Mouse (Mus musculus) olfactory bulb, adult 2 months (tissue): ENCODE measurements around the gene Pmfbp1. TPM values are rescaled to one million over a fixed set of nuclear protein-coding genes. Genes with fewer than 3 reads are reported as not detected.

Experiments
- H3K27ac ChIP-seq: fragments of 200-500 bp; 2 replicates; pipeline ENCODE4 v1.5.1; 2012; ENCODE audit warnings: low read depth, low read length; ENCODE audit not compliant: insufficient read depth
- H3K4me1 ChIP-seq: fragments of 200-500 bp; 2 replicates; pipeline ENCODE4 v1.6.1; 2012; ENCODE audit warnings: low read length; ENCODE audit not compliant: control insufficient read depth, insufficient read depth
- H3K4me3 ChIP-seq: fragments of 200-500 bp; 2 replicates; pipeline ENCODE4 v1.5.1; 2012; ENCODE audit warnings: mild to moderate bottlenecking, low read depth, low read length, moderate library complexity; ENCODE audit not compliant: insufficient read depth
- CTCF ChIP-seq: fragments of 200-500 bp; IDR thresholded peaks from 2 replicates; pipeline ENCODE4 v1.5.1; 2012; ENCODE audit warnings: low read depth, mild to moderate bottlenecking, low read length, moderate library complexity; ENCODE audit not compliant: insufficient read depth
- POLR2A ChIP-seq: fragments of 200-500 bp; IDR thresholded peaks from 2 replicates; pipeline ENCODE4 v1.6.1; 2012; ENCODE audit warnings: mild to moderate bottlenecking, low read depth, low read length, moderate library complexity; ENCODE audit not compliant: insufficient read depth
- WGBS: fragments of 180-500 bp; shearing (Covaris S2); methylation state at CpG from one replicate; pipeline ENCODE4 v1.1.7; 2018; 5-methylcytosine and 5-hydroxymethylcytosine counted together
- polyA plus RNA-seq: library from polyadenylated mRNA; stranded (reverse); fragments of >200 nt; gene quantifications from 2 replicates; pipeline ENCODE4 v1.2.4, GENCODE M21; 2012; ENCODE audit warnings: low replicate concordance; ENCODE audit not compliant: missing spikeins, insufficient read depth, insufficient read length

Pmfbp1 gene
- polyA plus RNA-seq, 1 experiment, result not detected

- 87% methylated on average over 11 of the region's 11 CpGs for WGBS
- H3K4me3 ChIP-seq, result no peak overlapping the region
- H3K27ac ChIP-seq, result no peak overlapping the region
- no peaks in the 10 kb centered on the region for H3K4me1 ChIP-seq
- TF ChIP-seq POLR2A (no peak), CTCF (no peak)
Measured at GRCm38 (mm10) chr8:109484741-109485140, 9.1 kb upstream of the Pmfbp1 start.

DNA sequence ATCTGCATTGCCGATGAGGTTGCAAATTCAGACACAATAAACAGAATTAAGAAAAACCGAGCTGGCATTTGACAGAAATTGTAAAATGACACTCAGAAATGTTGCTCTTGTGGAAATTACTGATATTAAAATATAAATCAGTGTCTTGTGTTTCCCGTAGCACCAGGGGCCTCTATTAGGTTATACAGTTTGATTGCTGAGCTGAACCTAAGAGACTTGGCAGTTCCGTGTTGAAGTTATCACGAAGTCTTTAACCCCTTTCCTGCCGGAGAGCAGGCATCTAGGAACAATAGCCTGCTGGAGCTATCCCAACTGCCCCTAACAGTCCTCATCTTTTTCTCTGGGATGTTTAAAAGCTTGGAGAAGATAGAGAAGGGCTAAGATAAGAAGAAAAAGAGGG is 8.3 kb upstream of the Pmfbp1 start:
- WGBS, result 42% methylated on average over 6 of the region's 6 CpGs
- Histone ChIP-seq H3K4me3 (no peak overlapping the region), H3K27ac (no peak overlapping the region), H3K4me1 (no peaks in the 10 kb centered on the region)
- TF ChIP-seq CTCF, result no peak
- no peak for TF ChIP-seq POLR2A

GRCm38 (mm10) chr8:109492785-109493184 is 1.0 kb upstream of the Pmfbp1 start:
- Histone ChIP-seq H3K4me3 (no peak overlapping the region), H3K27ac (no peak overlapping the region), H3K4me1 (peaks cover under 1% of the 10 kb centered on the region; the same call in 1 of the 2 replicates)
- TF ChIP-seq POLR2A, result no peak
- TF ChIP-seq CTCF, result no peak
- 94% methylated on average over 6 of the region's 6 CpGs for WGBS

- 51% methylated on average over 2 of the region's 2 CpGs for WGBS
- TF ChIP-seq CTCF, result no peak
- no peak for TF ChIP-seq POLR2A
Measured at GRCm38 (mm10) chr8:109494601-109495000, 774 bp downstream of the Pmfbp1 start.

GRCm38 (mm10) chr8:109497431-109497830 is 3.6 kb downstream of the Pmfbp1 start:
- H3K4me1 ChIP-seq, result peaks cover 14% of the 10 kb centered on the region
- no peak overlapping the region for H3K4me3 ChIP-seq
- no peak for TF ChIP-seq POLR2A
- TF ChIP-seq CTCF, result no peak
- WGBS, result 24% methylated on average over 5 of the region's 5 CpGs
- no peak overlapping the region for H3K27ac ChIP-seq

More at GRCm38 (mm10) chr8:109494601-109495000, 774 bp downstream of the Pmfbp1 start:
- Histone ChIP-seq H3K27ac (no peak overlapping the region), H3K4me3 (no peak overlapping the region), H3K4me1 (peaks cover 11% of the 10 kb centered on the region)

DNA sequence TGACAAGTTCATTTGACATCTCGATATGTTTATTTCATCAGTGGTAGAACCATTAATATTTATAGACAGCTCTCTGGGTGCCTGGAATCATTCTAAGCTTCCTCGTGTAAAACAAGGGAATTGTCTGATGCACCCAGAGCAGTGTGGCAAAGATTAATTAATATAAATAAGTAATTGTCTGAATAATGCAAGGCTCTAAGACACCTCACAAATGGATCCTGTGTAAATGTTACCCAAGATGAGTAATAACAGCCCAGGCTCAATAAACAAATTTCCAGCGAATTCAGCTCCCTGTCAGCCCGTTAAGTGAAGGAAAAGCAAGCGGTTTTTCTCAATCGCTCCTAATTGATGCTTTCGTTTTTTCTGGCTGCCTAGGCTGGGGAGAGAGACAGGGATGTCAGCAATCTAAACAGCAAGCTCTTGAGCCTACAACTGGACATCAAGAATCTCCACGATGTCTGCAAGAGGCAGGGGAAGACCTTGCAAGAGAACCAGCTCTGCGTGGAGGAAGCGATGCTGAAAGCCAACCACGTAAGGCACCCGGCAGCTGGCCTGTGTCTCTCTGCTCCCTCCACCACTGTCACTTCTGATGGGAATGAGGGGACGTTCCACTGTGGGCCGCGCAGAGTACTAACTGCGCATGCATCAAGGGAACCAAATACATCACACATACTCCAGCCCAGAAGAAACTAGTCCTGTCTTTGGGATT is 5.3 kb downstream of the Pmfbp1 start:
- H3K4me1 ChIP-seq, result peaks cover 14% of the 10 kb centered on the region
- peak overlapping the region; percentile 13; the same call in 1 of the 2 replicates for H3K4me3 ChIP-seq
- TF ChIP-seq CTCF (no peak), POLR2A (no peak)
- H3K27ac ChIP-seq, result no peak overlapping the region
- 39% methylated on average over 16 of the region's 16 CpGs for whole genome bisulfite sequencing

DNA sequence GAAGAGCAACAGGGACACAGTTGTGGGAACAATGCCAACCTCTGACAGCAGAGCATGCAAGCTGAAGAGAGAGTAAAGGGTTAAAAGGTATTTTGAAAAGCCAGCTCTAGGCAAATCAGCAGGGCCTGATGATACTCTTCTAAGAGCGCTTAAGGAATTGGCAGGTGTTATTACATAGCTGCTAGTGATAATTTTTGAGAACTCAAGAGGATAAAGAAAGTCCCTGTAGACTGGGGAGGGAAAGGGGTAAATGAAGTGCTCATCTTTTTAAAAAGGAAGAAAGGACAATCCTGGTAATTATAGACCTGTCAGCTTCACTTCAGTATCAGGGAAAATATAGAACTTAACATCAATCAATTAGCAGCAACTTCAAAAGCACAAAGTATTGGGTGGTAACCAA is 9.7 kb downstream of the Pmfbp1 start:
- H3K4me1 ChIP-seq, result peaks cover 6% of the 10 kb centered on the region
- H3K27ac ChIP-seq, result no peak overlapping the region
- H3K4me3 ChIP-seq, result no peak overlapping the region
- WGBS, result 62% methylated on average over 1 of the region's 1 CpGs
- TF ChIP-seq CTCF, result no peak
- no peak for TF ChIP-seq POLR2A

GRCm38 (mm10) chr8:109505560-109505959 is 11.7 kb downstream of the Pmfbp1 start:
- H3K4me1 ChIP-seq, result no peaks in the 10 kb centered on the region
- H3K27ac ChIP-seq, result no peak overlapping the region
- WGBS, result 79% methylated on average over 5 of the region's 5 CpGs
- H3K4me3 ChIP-seq, result no peak overlapping the region
- TF ChIP-seq POLR2A (no peak), CTCF (no peak)

DNA sequence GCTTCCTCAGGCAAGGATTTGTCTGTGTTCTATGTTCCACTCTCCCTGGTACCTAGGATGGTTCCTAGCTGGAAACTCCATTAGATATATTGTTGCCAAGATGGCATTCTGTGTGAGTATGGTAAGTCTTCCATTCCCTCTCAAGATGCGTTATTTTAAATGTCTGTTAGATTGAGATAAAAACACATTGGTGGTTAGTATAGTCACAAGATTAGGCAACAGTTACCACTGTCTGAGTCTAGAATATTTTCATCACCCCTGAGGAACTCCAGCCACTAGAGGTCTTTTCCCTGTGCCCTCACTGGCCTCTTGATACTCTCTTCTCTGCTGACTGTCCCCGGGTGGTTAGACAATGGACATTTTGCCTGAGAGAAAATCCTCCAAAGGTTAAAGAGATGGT is 30.2 kb downstream of the Pmfbp1 start:
- Histone ChIP-seq H3K4me1 (no peaks in the 10 kb centered on the region), H3K27ac (no peak overlapping the region), H3K4me3 (no peak overlapping the region)
- TF ChIP-seq POLR2A, result no peak
- TF ChIP-seq CTCF, result no peak
- 82% methylated on average over 2 of the region's 2 CpGs for WGBS
